Mouse (Mus musculus): ENCODE results near the gene Igsf9.

- TF ChIP-seq CTCF (IDR thresholded peaks at IDR 0.05; ENCODE audit: insufficient read depth, low read length) (no peak), POLR2A (IDR thresholded peaks at IDR 0.05; ENCODE audit: borderline replicate concordance, extremely low read depth, low read depth, low read length) (no peak)
These were observed 23.2 kb downstream of the Igsf9 start for GRCm38 (mm10) chr1:172504756-172505155.

Measured in lung, adult 2 months (tissue).